Mouse (Mus musculus) frontal cortex, adult (tissue): ENCODE measurements around the gene Tmc8.
"Not testable (repeated sequence)": the region's sequence is repeated elsewhere in the genome, so short reads cannot be mapped to it uniquely, and the experiment has no call there.

Source experiments
- ATAC-seq: cut with Nextera tagmentation; 2 replicates; pipeline ENCODE4 v1.9.2; 2017; ENCODE audit warnings: mild to moderate bottlenecking, moderate library complexity, mixed read lengths; ENCODE audit not compliant: low TSS enrichment

The Tmc8 gene

DNA sequence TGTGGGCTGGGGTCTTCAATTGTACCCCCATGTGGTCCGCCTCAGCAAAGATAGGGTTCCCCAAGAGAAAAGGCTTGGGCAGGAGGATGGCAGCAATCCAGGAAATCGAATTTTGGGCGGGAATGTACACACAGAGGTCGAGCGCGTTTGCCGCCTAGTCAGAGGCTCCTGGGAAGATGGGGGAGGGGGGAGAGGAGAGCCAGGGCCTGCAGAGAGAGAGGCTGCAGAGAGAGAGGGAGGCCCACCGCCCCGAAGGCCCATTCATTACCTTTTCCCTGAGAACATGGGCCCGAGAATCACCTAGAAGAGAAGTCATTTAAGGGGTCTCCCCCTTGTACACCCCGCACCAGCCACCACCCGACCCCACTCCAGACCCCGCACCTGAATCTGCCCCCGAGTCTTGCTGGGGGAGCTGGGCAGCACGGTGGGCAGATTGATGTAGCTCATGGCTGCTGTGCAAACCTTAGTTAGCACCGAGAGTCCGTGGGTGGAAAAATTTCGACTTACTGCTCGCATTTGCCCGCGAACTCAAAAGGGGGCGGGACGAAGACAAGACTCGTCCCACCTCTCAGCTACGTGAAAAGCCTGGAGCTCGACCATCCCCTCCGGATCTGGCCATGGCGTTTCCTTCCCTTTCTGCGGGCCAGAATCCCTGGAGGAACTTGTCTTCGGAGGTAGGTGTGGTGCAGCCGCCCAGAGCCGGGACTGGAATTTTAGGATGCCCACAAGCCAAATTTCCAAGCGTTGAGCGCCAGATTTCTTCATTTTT, 43.6 kb downstream of the Tmc8 start, which contains the start of the genes Afmid and Tk1:
TSS of gene Afmid (plus strand) at position 592 of the 769 bp plus-strand sequence.
TSS of gene Tk1 (minus strand) at position 760 of the 769 bp plus-strand sequence.
- ATAC-seq: peak; percentile 18; the same call in 1 of the 2 replicates

DNA sequence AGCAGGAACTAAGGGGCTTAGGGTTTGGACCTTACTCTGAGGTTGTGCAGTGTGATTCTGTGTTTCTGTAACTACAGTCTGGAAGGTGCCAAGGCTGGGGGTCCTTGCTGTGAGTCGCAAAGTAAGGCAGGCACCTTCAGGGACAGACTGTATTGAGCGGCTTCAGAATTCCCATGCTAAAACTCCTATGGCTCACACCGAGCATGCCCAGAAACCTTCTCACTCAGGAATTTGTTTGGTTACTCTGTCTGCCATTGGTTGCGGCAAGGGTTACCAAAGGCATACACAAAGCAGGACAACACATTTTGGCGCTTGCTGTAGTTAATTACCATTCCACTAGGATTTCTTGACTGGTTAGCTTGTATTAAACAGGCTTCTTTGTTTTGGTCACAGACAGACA, 44.3 kb downstream of the Tmc8 start:
- no peak for ATAC-seq

DNA sequence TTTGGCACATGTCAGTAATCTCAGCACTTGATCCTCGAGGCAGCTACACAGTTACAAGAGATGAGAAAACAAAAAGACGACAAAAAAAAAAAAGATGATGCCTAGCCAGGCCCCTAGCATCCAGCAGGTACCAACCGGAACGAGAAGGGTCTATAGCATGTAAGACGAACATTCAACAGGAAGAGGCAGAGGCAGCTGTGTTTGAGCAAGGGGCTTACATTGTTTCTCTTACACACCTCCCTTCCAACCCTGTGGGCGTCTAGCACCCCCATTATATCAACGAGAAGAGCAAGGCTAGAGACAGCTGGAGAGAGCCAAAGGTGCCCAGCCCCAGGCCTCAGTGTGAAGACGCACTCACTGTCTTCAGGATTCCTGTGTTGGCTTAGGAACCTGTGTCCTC, 45.0 kb downstream of the Tmc8 start:
- no peak for ATAC-seq

DNA sequence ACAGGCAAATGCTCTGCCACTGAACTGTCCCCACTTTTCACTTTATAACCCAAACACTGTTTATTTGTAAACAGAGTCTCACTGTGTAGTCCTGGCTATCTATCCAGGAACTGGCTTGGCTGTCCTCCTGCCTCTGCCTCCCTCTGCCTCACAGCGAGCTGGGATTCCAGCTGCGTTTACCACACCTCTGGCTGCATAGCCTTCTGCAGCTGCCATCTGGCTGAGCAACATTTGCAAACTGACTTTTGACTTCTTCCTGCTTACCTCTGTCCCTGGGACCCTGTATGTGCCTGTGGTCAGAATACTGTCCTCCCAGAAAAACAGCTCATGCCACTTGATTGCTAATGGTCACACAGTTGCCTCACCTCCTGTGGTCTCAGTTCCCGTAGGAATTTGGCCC, 45.5 kb downstream of the Tmc8 start:
- no peak for ATAC-seq

DNA sequence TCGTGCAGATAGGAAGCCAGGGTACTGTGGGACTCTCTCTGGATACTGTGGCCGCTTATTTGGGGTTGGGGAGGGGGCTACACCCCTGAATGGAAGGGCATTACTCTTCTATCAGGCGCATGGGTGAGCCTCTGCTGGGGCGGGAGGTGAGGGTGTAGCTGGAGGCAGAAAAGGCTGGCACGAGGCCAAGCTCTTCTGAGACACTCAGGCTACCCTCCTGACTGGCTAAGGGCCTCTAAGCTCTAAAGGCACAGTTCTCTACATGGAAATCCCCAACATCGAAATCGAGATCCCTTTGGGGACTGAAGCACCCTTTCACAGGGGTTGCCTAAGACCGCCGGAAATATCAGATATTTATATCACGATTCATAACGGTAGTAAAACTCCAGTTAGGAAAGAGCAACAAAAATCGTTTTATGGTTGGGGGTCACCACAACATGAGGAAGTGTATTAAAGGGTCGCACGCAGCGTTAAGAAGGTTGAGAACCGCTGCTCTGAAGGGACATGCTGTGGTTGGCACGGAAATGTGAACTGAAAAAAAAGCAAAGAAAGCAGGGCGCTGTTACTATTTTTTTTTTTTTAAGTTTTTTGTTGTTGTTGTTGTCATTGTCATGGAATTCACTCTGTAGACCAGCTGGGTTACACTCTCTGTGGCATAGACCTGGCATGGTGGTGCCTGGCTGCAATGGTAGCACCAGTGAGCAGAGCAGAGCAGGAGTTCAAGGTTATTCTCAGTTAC, 46.4 kb downstream of the Tmc8 start:
- ATAC-seq: no peak

DNA sequence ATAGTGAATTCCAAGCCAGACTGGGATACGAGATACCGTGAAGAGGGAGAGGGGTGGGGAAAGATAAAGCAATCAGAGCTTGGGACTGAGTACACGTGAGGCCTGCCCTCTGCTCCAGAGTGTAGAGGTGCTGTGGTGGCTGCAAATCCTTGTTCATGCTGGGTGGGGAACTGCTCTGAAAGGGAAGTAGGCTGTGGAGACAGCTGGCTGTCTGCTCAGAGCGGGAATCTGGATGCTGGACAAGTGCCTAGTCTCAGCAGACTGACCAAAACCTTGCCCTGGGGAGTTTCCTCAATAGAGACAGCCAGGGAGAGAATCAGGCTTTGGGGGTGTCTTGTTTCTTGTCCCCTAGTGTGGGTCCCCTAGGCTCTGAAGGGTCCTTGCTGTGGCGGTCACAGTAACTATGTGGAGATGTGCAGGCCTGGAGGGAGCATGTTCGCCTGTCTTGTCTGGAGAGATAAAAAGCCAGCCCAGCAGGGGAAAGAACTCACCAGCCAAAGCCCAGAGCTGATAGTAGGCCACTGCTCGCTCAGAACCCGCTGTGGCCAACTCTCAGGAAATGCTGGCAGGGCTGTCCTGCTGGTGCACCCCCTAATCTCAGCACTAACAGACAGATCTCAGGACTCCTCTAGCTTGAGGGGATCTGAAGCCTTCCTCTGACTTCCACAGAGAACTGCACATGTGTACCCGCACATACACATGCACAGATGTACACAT, 47.2 kb downstream of the Tmc8 start:
- no peak for ATAC-seq

DNA sequence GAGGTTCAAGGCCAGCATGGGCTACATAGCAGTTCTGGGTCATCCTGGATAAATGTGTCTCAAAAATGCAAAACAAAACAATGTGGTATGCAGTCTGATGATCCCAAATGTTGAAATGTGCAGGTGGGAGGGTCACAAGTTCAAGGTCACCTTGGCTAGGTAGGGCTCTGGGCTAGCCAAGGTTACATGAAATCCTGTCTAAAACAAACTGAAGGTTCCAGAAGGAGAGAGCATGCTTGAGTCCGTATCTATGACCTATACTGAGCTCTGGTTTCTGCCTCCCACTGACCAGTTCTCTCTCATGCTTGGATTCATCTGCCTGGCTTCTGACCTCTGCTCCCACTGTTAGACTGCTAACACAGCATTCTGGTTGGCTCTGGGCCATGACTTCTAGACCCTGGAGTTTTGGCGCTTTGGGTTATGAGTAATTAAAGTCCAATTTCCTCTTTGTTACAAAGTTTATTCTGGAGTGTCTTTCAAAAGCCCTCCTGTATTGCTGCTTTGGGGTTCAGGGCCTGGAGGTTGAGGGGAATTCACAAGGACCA, 47.9 kb downstream of the Tmc8 start:
- no peak for ATAC-seq

DNA sequence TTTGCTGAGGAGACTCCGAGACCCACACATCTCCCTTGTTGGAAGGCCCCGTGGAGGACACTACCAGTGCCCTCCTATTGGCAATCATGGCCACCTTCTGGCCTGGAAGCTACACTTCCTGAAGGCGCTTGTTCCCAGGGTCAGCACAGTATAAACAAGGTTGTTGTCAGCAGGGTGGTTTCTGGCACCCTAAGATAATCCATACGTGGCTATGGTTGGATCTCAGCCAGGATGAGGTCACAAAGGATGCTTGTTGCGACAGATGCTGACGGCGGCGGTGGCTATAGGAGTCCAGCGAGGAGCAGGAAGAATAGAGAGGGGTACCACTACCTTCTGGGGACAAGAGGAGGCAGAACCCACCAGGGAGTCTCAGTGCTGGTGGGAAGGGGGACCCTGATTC, 48.5 kb downstream of the Tmc8 start:
- no peak for ATAC-seq

DNA sequence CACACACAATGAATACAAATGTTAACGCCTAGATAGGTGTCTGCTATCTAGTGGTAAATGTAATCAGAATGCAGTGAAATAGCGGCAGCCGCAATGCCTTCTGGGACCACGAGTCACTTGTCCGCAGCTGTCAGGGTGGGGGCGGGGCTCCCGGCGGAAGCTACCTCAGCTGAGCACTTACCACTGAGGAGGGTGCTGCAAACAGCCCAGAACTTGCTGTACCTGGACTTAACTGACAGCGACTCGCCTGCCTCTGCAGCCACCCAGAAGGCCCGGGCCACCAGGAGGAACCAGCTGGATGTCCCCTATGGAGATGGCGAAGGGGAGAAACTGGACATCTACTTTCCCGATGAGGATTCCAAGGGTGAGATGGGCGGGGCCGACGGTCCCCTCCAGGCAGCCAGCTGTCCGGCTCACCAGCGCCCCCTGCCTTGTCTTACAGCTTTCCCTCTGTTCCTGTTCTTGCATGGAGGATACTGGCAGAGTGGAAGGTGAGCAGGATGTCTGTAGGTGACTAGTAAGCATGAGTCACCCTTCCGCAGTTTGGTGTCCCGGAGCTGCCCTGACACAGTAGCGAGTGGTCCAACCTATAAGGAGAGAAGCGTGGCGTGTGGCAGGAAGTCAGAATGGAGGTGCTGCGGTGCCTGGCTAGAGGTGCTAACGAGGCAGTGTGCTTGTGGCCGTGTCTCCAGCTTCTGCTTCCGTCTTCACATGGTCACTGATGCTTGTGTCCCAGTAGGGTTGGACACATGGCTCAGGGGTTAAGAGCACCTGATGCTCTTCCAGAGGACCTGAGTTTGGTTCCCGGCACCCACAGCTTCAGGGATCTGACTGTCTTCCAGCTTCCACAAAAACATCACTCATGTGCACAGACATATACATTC, 50.5 kb downstream of the Tmc8 start:
- ATAC-seq: peak; percentile 63

DNA sequence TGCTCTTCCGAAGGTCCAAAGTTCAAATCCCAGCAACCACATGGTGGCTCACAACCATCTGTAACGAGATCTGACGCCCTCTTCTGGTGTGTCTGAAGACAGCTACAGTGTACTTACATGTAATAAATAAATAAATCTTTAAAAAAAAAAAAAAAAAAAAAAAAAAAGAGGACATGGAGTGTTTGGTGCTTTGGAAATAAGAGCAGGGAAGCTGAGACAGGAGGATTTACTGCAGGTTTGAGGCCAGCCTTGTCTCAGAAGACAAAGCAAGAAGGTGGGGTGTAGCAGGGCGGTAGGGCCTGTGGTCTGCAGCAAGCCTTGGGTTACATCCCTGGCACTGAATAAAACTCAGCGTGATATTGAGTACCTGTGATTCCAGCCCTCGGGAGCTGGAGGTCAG, 51.6 kb downstream of the Tmc8 start:
- ATAC-seq: not testable (repeated sequence)

DNA sequence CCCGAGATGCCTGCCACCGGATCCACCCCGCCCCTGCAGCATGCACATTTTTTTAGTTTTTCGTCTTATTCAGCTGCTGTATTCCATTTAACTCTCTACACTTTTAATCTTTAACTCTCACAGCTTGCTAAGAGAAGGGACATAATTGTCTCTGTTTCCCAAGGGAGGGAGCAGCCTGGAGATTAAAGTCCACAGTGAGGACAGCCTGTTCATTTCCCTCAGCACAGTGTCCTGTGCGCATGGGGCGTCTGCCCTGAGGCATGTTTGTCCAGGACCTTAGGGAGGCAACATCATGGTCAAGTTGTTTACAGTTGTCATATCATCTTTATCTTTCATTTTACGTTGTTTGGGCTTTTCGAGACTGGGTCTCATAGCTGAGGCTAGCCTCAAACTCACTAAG, 52.2 kb downstream of the Tmc8 start:
- ATAC-seq: no peak

DNA sequence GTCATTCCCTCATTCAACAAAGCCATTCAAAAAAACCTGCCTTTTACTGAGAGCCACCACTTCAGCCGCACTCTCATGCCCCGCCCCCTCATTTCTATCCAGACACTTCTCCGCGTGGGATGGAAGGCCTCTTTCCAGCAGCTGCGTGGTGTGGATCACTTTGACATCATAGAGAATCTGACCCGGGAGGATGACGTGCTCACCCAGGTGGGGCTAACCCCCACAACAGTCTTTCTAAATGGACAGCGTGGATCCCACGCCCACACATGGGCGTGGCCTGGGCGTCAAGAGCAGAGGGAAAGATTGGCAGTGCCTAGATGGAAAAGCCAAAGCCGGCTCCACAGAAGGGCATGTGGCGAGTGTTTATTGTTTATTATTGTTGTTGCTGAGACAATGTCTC, 54.4 kb downstream of the Tmc8 start:
- peak; percentile 81 for ATAC-seq

DNA sequence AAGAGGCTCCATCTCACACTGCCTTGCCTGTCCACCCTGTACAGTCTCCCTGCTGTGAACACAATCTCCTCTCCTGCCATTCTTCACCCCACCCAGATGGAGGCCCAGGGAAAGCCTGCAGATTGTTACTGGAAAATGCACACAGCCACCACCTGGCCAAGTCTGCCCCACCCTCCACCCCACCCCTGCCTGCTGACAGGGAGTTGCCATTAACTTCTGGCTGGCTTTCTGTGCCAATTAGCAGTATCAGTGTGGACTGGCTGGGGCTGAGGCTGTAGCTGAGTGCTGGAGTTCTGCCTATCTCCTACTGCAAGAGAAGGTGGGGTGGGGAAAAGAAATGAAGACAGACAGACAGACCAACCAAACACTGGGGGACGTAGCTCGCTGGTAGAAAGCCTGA, 56.7 kb downstream of the Tmc8 start:
- no peak for ATAC-seq

DNA sequence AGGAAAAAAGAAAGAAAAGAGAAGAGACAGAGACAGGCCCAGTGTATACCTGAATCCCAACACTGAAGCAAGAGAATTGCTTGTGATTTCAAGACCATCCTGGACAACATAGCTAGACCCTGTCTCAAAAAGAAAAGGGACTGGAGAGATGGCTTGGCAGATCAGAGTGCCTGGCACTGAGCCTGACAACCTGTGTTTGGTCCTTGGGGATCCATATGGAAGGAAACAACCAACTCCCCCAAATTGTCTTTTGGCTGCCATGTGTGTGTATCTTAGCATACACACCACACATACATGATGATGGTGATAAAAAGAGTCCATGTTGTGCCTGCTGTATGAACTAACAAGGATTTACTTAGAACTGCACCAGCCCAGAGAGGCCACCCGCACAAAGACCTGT, 57.1 kb downstream of the Tmc8 start:
- no peak for ATAC-seq

DNA sequence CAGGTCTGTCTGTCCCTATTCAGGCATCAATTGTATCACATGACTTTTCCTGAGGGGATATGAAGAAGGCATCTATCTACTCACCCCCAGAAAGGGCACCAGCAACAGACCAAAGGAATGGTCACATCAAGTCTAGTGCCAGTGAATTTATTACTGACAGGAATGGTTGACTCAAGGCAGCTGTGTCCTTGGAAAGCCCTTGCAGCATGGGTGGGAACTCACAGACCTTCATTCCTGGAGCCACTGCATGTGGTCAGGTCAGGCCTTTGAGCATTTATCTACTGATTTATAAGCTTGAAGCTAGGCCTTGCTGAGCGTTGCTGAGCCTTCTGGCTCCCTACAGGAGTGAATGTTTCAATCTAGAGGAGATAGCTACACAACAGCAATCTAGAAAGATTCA, 59.0 kb downstream of the Tmc8 start:
- ATAC-seq: no peak
